Mouse (Mus musculus) brain, embryonic 14.5 days (tissue): ENCODE data around the gene Cmtm1. TPM values are rescaled to one million over a fixed set of nuclear protein-coding genes. Genes with fewer than 3 reads are reported as not detected.
"Not testable (repeated sequence)": the region's sequence is repeated elsewhere in the genome, so short reads cannot be mapped to it uniquely, and the experiment has no call there.

Experiments used
- DNase-seq: peaks from one replicate; pipeline ENCODE4 v3.0.0-alpha.2; 2011; ENCODE audit warnings: low read depth
- CTCF ChIP-seq: fragments of 200-500 bp; IDR thresholded peaks from 2 replicates; pipeline ENCODE4 v1.5.1; 2012; ENCODE audit warnings: inconsistent platforms, mild to moderate bottlenecking, moderate library complexity, borderline replicate concordance; ENCODE audit not compliant: insufficient read depth, insufficient read length; ENCODE audit errors: extremely low read depth
- POLR2A ChIP-seq: fragments of 200-500 bp; IDR thresholded peaks from 2 replicates; pipeline ENCODE4 v1.6.1; 2012; ENCODE audit warnings: mild to moderate bottlenecking, inconsistent platforms, borderline replicate concordance; ENCODE audit not compliant: poor library complexity, insufficient read depth, insufficient read length, severe bottlenecking; ENCODE audit errors: extremely low read depth
- polyA plus RNA-seq: library from polyadenylated mRNA; depleted of rRNA; stranded (reverse); fragments of >200 nt; gene quantifications from 2 replicates; pipeline ENCODE4 v1.2.3, GENCODE M21; 2012; rRNA removed

Gene Cmtm1
- polyA plus RNA-seq: 0.08 TPM in 1 of 2 replicates, not detected in the other

GRCm38 (mm10) chr8:104309441-104310155 is at the start of gene Cmtm1, which contains the start of gene Gm45711:
Gene Cmtm1, minus strand, starts transcription at chr8:104310145.
Gene Gm45711, minus strand, starts transcription at chr8:104310081.
- not testable (repeated sequence) for DNase-seq

- DNase-seq: no peak
- TF ChIP-seq POLR2A (no peak), CTCF (no peak)
Observed at GRCm38 (mm10) chr8:104358637-104359036, 48.7 kb upstream of the Cmtm1 start.

- no peak for DNase-seq
- no peak for TF ChIP-seq CTCF
Observed at GRCm38 (mm10) chr8:104354504-104354903, 44.6 kb upstream of the Cmtm1 start.

GRCm38 (mm10) chr8:104353186-104353585 is 43.2 kb upstream of the Cmtm1 start:
- TF ChIP-seq POLR2A (no peak), CTCF (peak; percentile 43; the same call in 1 of the 2 replicates)
- DNase-seq: peak; percentile 28

GRCm38 (mm10) chr8:104350047-104350446 is 40.1 kb upstream of the Cmtm1 start:
- no peak for TF ChIP-seq CTCF
- no peak for TF ChIP-seq POLR2A
- DNase-seq: no peak

- DNase-seq: no peak
- TF ChIP-seq POLR2A (no peak), CTCF (no peak)
Observed at GRCm38 (mm10) chr8:104348971-104349370, 39.0 kb upstream of the Cmtm1 start.

- TF ChIP-seq POLR2A (no peak), CTCF (no peak)
- no peak for DNase-seq
Observed at GRCm38 (mm10) chr8:104346706-104347105, 36.8 kb upstream of the Cmtm1 start.

GRCm38 (mm10) chr8:104344622-104345021 is 34.7 kb upstream of the Cmtm1 start:
- TF ChIP-seq CTCF (no peak), POLR2A (no peak)
- no peak for DNase-seq

GRCm38 (mm10) chr8:104343957-104344356 is 34.0 kb upstream of the Cmtm1 start:
- peak; percentile 95 for TF ChIP-seq CTCF
- TF ChIP-seq POLR2A: no peak
- peak; percentile 91 for DNase-seq

- TF ChIP-seq CTCF (no peak), POLR2A (no peak)
Observed at GRCm38 (mm10) chr8:104342426-104342825, 32.5 kb upstream of the Cmtm1 start.

GRCm38 (mm10) chr8:104341678-104342077 is 31.7 kb upstream of the Cmtm1 start:
- TF ChIP-seq POLR2A (no peak), CTCF (no peak)
- no peak for DNase-seq

More at GRCm38 (mm10) chr8:104342426-104342825, 32.5 kb upstream of the Cmtm1 start:
- DNase-seq: no peak

GRCm38 (mm10) chr8:104341106-104341561 is 31.2 kb upstream of the Cmtm1 start:
- TF ChIP-seq POLR2A (peak; percentile 23; the same call in 1 of the 2 replicates), CTCF (no peak)
- peak; percentile 87 for DNase-seq

- TF ChIP-seq POLR2A (peak; percentile 32; the same call in 1 of the 2 replicates), CTCF (peak; percentile 63)
- peak; percentile 81 for DNase-seq
Observed at GRCm38 (mm10) chr8:104340233-104341105, 30.5 kb upstream of the Cmtm1 start.
